Mouse (Mus musculus): ENCODE data around the gene Gpr83. TPM values are rescaled to one million over a fixed set of nuclear protein-coding genes. Genes with fewer than 3 reads are reported as not detected.

Gpr83 gene
- polyA plus RNA-seq, 1 experiment from 2014 or later, result 4.2 TPM

DNA sequence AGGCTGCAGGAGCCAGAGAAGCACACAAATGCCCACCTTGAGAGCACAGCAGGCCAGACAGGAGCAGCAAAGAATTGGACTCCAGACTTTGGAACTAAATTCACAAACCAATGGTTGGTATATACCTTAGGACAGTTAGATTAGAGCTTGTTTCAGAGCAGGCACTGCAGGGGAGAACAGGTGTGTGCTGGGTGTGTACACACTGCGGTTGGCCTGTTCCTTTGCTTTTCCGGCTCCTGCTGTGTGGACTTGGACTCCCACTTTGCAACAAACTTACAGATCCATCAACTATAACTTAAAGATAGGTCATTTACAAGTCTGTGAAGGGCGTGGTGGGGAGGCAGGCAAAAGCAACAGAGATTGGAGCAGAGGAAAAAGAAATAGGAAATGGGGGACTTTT, 1.2 kb upstream of the Gpr83 start:
- Histone ChIP-seq H3K4me2 (ENCODE audit: low read length) (no peak overlapping the region), H3K4me3 (ENCODE audit: low read depth, low read length) (no peak overlapping the region), H3K27me3 (ENCODE audit: control insufficient read depth, insufficient read depth, low read depth, low read length) (peaks cover 21% of the 10 kb centered on the region), H3K36me3 (ENCODE audit: control insufficient read depth, insufficient read depth, low read length) (no peaks in the 10 kb centered on the region), H3K4me1 (ENCODE audit: control insufficient read depth, insufficient read depth, low read length) (peaks cover 8% of the 10 kb centered on the region; the same call in 1 of the 2 replicates), H3K27ac (ENCODE audit: low read length) (no peak overlapping the region), H3K9ac (ENCODE audit: low read depth, low read length) (no peak overlapping the region), H3K9me3 (replicated peaks; ENCODE audit: control insufficient read depth, low read length, poor library complexity, severe bottlenecking) (no peaks in the 10 kb centered on the region)
- WGBS, result 91% methylated on average over 3 of the region's 3 CpGs
- no peak for ATAC-seq

DNA sequence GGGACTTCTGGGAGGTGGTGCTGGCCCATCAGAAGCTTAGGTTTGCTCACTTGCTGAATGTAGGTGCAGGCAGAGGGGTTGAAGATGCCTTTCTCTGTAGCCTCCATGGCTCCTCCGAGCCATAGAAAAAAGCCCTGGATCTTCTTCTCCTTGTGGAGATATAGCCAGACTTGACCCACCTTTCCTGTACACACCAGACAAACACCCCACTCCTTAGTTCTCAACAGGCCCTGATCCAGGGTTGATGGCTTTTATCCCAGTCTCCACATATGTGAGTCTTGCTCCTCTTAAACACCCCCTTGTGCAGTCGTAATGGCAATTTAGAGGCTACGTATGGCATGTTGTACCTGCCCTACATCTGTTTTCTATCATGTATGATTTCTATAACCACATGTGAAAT, 3.1 kb downstream of the Gpr83 start:
- Histone ChIP-seq H3K4me1 (ENCODE audit: control insufficient read depth, insufficient read depth, low read length) (peaks cover 8% of the 10 kb centered on the region; the same call in 1 of the 2 replicates), H3K27ac (ENCODE audit: low read length) (no peak overlapping the region), H3K9me3 (replicated peaks; ENCODE audit: control insufficient read depth, low read length, poor library complexity, severe bottlenecking) (no peaks in the 10 kb centered on the region), H3K9ac (ENCODE audit: low read depth, low read length) (no peak overlapping the region), H3K4me3 (ENCODE audit: low read depth, low read length) (no peak overlapping the region), H3K27me3 (ENCODE audit: control insufficient read depth, insufficient read depth, low read depth, low read length) (peaks cover 23% of the 10 kb centered on the region), H3K4me2 (ENCODE audit: low read length) (no peak overlapping the region), H3K36me3 (ENCODE audit: control insufficient read depth, insufficient read depth, low read length) (no peaks in the 10 kb centered on the region)
- 89% methylated on average over 3 of the region's 3 CpGs for WGBS
- ATAC-seq, result no peak

DNA sequence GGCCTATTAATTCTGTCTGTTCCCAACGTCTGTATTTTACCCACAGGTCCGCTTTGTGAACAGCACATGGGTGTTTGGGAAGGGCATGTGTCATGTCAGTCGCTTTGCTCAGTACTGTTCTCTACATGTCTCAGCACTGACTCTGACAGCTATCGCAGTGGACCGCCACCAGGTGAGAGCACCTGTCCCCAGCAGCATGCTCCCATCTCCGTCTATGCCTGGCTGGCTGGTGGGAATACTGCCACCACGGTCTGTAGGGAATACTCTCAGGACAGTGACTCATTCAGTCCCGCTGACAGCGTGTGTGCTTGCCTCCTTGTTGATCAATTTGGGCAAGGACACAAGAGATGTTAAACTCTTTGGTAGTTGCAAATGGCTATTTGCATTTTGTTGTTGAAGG, 4.7 kb downstream of the Gpr83 start:
- WGBS, result 85% methylated on average over 9 of the region's 9 CpGs
- H3K4me2 ChIP-seq (ENCODE audit: low read length), result no peak overlapping the region

DNA sequence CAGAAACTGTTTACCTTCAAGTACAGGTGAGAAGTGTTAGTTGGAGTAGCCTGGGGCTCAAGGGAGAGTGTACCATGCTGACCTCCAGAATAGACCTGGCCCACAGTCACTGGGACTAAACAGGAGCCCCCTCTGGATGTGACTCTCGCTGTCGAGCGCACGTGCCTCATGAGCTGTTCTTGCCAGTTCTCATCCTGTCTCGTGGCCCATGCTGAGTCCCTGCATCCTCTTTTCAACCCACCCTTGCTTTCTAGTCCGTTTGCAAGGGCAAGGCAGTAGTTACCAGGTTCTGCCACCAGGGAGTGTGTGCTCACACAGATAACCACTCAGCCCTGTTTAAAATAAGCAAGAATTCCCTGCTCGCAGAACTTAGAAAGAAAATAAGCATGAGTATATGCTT, 6.9 kb downstream of the Gpr83 start:
- Histone ChIP-seq H3K9ac (ENCODE audit: low read depth, low read length) (no peak overlapping the region), H3K27me3 (ENCODE audit: control insufficient read depth, insufficient read depth, low read depth, low read length) (peaks cover 3% of the 10 kb centered on the region; the same call in 1 of the 2 replicates), H3K4me3 (ENCODE audit: low read depth, low read length) (no peak overlapping the region), H3K27ac (ENCODE audit: low read length) (no peak overlapping the region), H3K9me3 (replicated peaks; ENCODE audit: control insufficient read depth, low read length, poor library complexity, severe bottlenecking) (no peaks in the 10 kb centered on the region), H3K36me3 (ENCODE audit: control insufficient read depth, insufficient read depth, low read length) (no peaks in the 10 kb centered on the region), H3K4me1 (ENCODE audit: control insufficient read depth, insufficient read depth, low read length) (no peaks in the 10 kb centered on the region), H3K4me2 (ENCODE audit: low read length) (no peak overlapping the region)
- 42% methylated on average over 7 of the region's 7 CpGs for WGBS
- peak; percentile 54 for ATAC-seq

More for the DNA sequence above, 4.7 kb downstream of the Gpr83 start:
- no peak overlapping the region for H3K4me3 ChIP-seq (ENCODE audit: low read depth, low read length)
- H3K9me3 ChIP-seq (replicated peaks; ENCODE audit: control insufficient read depth, low read length, poor library complexity, severe bottlenecking), result no peaks in the 10 kb centered on the region
- no peak overlapping the region for H3K9ac ChIP-seq (ENCODE audit: low read depth, low read length)
- H3K4me1 ChIP-seq (ENCODE audit: control insufficient read depth, insufficient read depth, low read length), result peaks cover 5% of the 10 kb centered on the region; the same call in 1 of the 2 replicates
- no peak overlapping the region for H3K27ac ChIP-seq (ENCODE audit: low read length)
- ATAC-seq, result no peak
- no peaks in the 10 kb centered on the region for H3K36me3 ChIP-seq (ENCODE audit: control insufficient read depth, insufficient read depth, low read length)
- H3K27me3 ChIP-seq (ENCODE audit: control insufficient read depth, insufficient read depth, low read depth, low read length), result peaks cover 14% of the 10 kb centered on the region

DNA sequence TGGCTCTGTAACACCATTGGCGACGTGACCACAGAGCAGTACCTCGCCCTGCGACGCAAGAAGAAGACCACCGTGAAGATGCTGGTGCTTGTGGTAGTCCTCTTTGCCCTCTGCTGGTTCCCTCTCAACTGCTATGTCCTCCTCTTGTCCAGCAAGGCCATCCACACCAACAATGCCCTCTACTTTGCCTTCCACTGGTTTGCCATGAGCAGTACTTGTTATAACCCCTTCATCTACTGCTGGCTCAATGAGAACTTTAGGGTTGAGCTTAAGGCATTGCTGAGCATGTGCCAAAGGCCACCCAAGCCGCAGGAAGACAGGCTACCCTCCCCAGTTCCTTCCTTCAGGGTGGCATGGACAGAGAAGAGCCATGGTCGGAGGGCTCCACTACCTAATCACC, 8.3 kb downstream of the Gpr83 start:
- ATAC-seq, result no peak
- Histone ChIP-seq H3K9ac (ENCODE audit: low read depth, low read length) (no peak overlapping the region), H3K27ac (ENCODE audit: low read length) (no peak overlapping the region), H3K4me1 (ENCODE audit: control insufficient read depth, insufficient read depth, low read length) (peaks cover 6% of the 10 kb centered on the region; the same call in 1 of the 2 replicates), H3K4me2 (ENCODE audit: low read length) (no peak overlapping the region), H3K36me3 (ENCODE audit: control insufficient read depth, insufficient read depth, low read length) (no peaks in the 10 kb centered on the region), H3K4me3 (ENCODE audit: low read depth, low read length) (no peak overlapping the region), H3K27me3 (ENCODE audit: control insufficient read depth, insufficient read depth, low read depth, low read length) (0 out of 2 replicates have a peak, but pooled peaks cover 2% of the 10 kb centered on the region), H3K9me3 (replicated peaks; ENCODE audit: control insufficient read depth, low read length, poor library complexity, severe bottlenecking) (no peaks in the 10 kb centered on the region)
- 94% methylated on average over 8 of the region's 8 CpGs for WGBS

DNA sequence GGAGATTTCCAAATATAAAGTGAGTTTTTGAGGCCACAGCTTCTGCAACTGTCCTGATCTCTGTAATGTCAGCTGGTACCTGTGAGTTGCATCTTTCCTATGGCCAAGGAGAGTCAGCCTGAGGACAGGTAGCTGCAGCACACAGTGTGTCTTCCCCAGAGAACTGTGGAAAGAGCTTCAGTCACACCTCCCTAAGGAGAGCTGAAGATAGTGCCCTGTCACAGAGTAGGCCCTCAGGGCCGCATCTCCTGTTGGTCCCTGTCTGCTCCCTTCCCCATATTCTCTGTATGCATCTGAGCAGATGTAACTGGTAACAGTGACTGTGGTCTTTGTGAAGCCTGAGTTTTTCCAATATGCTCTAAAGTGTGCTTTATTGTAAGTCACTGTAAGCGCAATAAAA, 10.4 kb downstream of the Gpr83 start:
- H3K9ac ChIP-seq (ENCODE audit: low read depth, low read length), result no peak overlapping the region
- 87% methylated on average over 2 of the region's 2 CpGs for WGBS
- 0 out of 2 replicates have a peak, but pooled peaks cover 2% of the 10 kb centered on the region for H3K27me3 ChIP-seq (ENCODE audit: control insufficient read depth, insufficient read depth, low read depth, low read length)
- H3K4me2 ChIP-seq (ENCODE audit: low read length), result no peak overlapping the region
- H3K9me3 ChIP-seq (replicated peaks; ENCODE audit: control insufficient read depth, low read length, poor library complexity, severe bottlenecking), result no peaks in the 10 kb centered on the region
- ATAC-seq, result no peak
- H3K4me3 ChIP-seq (ENCODE audit: low read depth, low read length), result no peak overlapping the region
- H3K27ac ChIP-seq (ENCODE audit: low read length), result no peak overlapping the region
- H3K36me3 ChIP-seq (ENCODE audit: control insufficient read depth, insufficient read depth, low read length), result no peaks in the 10 kb centered on the region
- peaks cover 6% of the 10 kb centered on the region; the same call in 1 of the 2 replicates for H3K4me1 ChIP-seq (ENCODE audit: control insufficient read depth, insufficient read depth, low read length)

DNA sequence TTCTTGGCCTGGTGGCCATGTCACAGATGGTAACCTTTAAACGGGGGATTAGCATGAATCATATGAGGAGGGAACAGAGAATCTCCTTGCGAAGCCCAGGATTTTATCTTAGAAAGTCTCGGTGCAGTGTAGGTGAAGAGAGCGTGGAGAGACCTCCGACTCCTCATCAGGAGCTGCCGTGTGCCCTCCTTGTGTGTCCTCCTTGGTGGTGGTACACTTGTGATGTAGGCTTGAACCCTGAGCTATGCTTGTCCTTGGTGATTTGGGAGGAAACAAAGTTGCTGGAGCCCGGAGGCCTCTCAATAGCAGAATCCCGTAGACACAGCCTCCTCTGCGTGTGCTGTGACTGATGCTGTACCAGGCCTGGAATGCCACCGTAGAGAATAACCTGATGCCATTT, 10.8 kb downstream of the Gpr83 start:
- H3K4me2 ChIP-seq (ENCODE audit: low read length), result no peak overlapping the region
- H3K27me3 ChIP-seq (ENCODE audit: control insufficient read depth, insufficient read depth, low read depth, low read length), result 0 out of 2 replicates have a peak, but pooled peaks cover 2% of the 10 kb centered on the region
- H3K36me3 ChIP-seq (ENCODE audit: control insufficient read depth, insufficient read depth, low read length), result no peaks in the 10 kb centered on the region
- H3K9ac ChIP-seq (ENCODE audit: low read depth, low read length), result no peak overlapping the region
- H3K27ac ChIP-seq (ENCODE audit: low read length), result no peak overlapping the region
- H3K4me1 ChIP-seq (ENCODE audit: control insufficient read depth, insufficient read depth, low read length), result peaks cover 6% of the 10 kb centered on the region; the same call in 1 of the 2 replicates
- ATAC-seq, result no peak
- no peak overlapping the region for H3K4me3 ChIP-seq (ENCODE audit: low read depth, low read length)
- WGBS, result 87% methylated on average over 10 of the region's 10 CpGs
- no peaks in the 10 kb centered on the region for H3K9me3 ChIP-seq (replicated peaks; ENCODE audit: control insufficient read depth, low read length, poor library complexity, severe bottlenecking)

DNA sequence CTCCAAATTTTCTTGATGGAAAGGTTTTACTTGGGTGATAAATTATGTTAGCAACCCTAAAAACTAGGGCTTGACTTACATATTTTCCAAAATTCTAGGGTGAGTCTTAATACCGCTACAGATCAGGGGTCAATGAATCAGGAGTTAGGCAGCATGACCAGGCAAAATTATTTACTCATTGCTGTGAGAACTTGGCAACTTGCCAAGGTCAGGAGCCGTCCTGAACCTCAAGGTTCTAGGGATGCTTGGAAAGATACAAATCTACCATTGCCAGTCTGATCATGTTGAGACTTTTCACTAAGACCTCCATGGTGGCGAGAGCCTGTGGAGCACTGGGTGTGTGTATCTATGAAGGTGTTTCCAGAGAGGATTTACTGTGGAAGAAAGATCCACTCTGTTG, 11.5 kb downstream of the Gpr83 start:
- WGBS, result 54% methylated on average over 3 of the region's 3 CpGs
- H3K9ac ChIP-seq (ENCODE audit: low read depth, low read length), result no peak overlapping the region
- no peak overlapping the region for H3K4me2 ChIP-seq (ENCODE audit: low read length)

DNA sequence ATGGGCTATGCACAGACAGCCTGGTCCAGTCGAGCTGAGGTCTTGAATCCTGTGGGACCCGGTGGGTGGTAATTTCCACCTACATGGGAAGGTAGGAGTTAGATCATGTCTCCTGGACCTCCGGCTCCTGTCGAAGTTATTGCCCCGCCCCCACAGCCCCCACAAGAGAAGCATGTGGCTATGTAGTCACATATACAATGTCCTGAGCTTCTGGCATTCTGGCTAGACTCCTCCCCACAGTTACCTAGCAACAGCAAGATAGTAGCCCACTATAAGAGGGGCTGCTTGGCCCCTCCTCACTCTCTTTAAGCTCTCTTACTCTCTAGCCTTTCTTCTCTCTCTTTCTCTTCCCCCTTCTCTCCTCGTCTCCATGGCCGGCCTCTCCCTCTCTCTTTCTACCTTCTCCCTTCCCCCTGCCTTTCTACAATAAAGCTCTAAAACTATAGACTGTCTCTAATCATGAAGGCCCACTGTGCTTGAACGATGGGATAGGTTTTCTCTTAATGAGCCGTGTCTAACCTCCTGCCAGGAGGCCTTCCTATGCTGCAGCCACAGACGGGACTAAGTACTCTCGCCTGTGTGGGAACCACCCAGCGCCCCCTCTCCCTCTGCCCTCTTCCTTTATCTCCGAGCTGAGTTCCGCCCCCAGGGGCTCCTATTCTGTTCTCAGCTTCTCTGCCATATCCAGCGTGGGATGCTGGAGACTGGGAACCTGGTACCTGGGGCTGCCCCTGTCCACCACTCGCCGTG, 12.3 kb downstream of the Gpr83 start:
- H3K4me1 ChIP-seq (ENCODE audit: control insufficient read depth, insufficient read depth, low read length), result peaks cover 6% of the 10 kb centered on the region; the same call in 1 of the 2 replicates
- H3K4me2 ChIP-seq (ENCODE audit: low read length), result peak overlapping the region; percentile 4; the same call in 1 of the 2 replicates
- no peak overlapping the region for H3K27ac ChIP-seq (ENCODE audit: low read length)
- H3K9ac ChIP-seq (ENCODE audit: low read depth, low read length), result no peak overlapping the region
- H3K9me3 ChIP-seq (replicated peaks; ENCODE audit: control insufficient read depth, low read length, poor library complexity, severe bottlenecking), result no peaks in the 10 kb centered on the region
- 20% methylated on average over 16 of the region's 17 CpGs for WGBS
- ATAC-seq, result peak; percentile 88
- no peak overlapping the region for H3K4me3 ChIP-seq (ENCODE audit: low read depth, low read length)
- no peaks in the 10 kb centered on the region for H3K36me3 ChIP-seq (ENCODE audit: control insufficient read depth, insufficient read depth, low read length)
- no peaks in the 10 kb centered on the region for H3K27me3 ChIP-seq (ENCODE audit: control insufficient read depth, insufficient read depth, low read depth, low read length)

More for the DNA sequence above, 11.5 kb downstream of the Gpr83 start:
- ATAC-seq, result 0 out of 2 replicates have a peak, but pooled peaks have one; percentile 1
- Histone ChIP-seq H3K4me1 (ENCODE audit: control insufficient read depth, insufficient read depth, low read length) (peaks cover 6% of the 10 kb centered on the region; the same call in 1 of the 2 replicates), H3K27me3 (ENCODE audit: control insufficient read depth, insufficient read depth, low read depth, low read length) (no peaks in the 10 kb centered on the region), H3K36me3 (ENCODE audit: control insufficient read depth, insufficient read depth, low read length) (no peaks in the 10 kb centered on the region), H3K9me3 (replicated peaks; ENCODE audit: control insufficient read depth, low read length, poor library complexity, severe bottlenecking) (no peaks in the 10 kb centered on the region), H3K4me3 (ENCODE audit: low read depth, low read length) (no peak overlapping the region), H3K27ac (ENCODE audit: low read length) (no peak overlapping the region)

Measured in midbrain, embryonic 16.5 days (tissue).